Mouse (Mus musculus): ENCODE measurements at regions not wholly inside any gene's neighbourhood (a gene's known extent, or its start where the extent isn't known, plus 50 kb on each side); places are given as distances from the start of the nearest gene placed in this dataset.

DNA sequence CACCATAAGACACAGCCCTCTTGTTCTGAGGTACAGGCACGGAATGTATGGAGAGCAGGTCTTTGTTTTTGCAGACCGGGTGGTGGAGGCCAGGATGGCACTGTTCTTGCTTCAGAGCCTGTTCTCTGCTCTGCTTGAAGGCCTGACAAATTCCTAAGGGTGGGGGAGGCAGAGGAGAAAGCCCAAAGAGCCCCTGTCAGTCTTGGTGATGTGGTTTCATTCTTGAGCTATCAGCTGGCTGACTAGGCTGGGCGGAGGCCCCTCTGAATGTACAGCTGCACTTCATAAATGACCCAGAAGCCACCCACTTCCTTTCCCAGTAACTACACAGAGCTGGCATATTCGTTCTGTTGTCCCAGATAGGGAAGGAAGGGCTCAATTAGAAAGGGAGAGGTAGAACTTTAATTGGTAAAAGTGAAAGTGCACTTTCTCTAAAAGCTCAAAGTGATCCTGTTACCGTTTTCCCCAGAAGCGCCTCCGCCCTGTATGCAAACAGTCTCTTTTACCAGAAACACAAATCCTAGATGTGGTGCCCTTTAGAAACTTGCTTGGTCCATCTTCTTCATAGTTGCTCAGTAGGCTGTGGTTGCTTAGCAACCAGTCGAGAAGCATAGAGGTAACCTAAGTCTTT, 152.3 kb upstream of the Tnfaip3 start:
- 28% methylated on average over 8 of the region's 8 CpGs for WGBS

DNA sequence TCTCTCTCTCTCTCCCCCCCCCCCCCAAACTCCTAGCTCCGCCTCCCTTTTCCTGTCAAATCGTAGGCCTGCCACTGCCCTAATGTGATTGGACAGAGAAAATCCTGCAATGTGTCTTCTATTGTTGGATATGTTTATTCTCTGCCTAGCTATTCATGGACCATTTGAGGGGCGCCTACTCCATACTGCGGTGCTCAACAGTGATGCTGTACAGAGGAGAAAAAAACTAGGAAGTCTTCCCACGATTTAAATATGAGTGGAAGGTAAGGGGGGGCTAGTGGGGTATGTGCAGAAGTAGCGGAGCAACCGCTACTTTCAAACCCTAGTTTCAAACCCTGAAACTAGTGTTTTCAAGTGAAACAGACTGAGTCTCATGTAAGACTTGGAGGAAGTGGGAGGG, 151.6 kb upstream of the Tnfaip3 start:
- 73% methylated on average over 7 of the region's 7 CpGs for WGBS
- H3K4me3 ChIP-seq, result 0 out of 2 replicates have a peak overlapping the region, but pooled peaks have one; percentile 8

More for the DNA sequence above, 152.3 kb upstream of the Tnfaip3 start:
- H3K4me3 ChIP-seq, result 0 out of 2 replicates have a peak overlapping the region, but pooled peaks have one; percentile 8
- H3K9me3 ChIP-seq (replicated peaks), result no peaks in the 10 kb centered on the region
- H3K27me3 ChIP-seq, result no peaks in the 10 kb centered on the region
- no peak overlapping the region for H3K9ac ChIP-seq
- peak; percentile 93 for ATAC-seq (replicated peaks; ENCODE audit: insufficient number of reproducible peaks, insufficient read depth, low FRiP score, low read depth)
- peaks cover 27% of the 10 kb centered on the region for H3K4me1 ChIP-seq (replicated peaks)
- peak overlapping the region; percentile 55 for H3K27ac ChIP-seq
- peak overlapping the region; percentile 49 for H3K4me2 ChIP-seq
- no peaks in the 10 kb centered on the region for H3K36me3 ChIP-seq

DNA sequence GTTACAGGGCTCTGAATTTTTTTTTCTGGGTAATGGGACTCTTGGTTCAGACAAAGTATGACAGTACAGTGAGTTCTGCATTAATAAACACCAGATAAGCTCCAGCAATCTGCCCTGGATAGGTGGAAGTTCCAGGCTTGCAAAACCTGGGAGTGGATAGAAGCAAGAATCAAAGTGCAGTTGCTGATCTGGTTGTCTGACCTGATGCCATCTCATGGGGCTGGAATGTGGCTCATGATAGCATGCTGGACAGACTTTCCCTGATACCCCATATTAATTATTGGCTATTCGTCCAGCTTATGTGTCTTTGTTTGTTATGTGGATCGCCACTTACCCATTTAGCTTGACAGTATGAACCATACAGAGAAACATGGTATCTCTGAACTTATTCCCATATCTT, 146.6 kb upstream of the Tnfaip3 start:
- H3K36me3 ChIP-seq, result no peaks in the 10 kb centered on the region

More for the DNA sequence above, 151.6 kb upstream of the Tnfaip3 start:
- no peaks in the 10 kb centered on the region for H3K36me3 ChIP-seq
- H3K27ac ChIP-seq, result peak overlapping the region; percentile 55
- no peak for ATAC-seq (replicated peaks; ENCODE audit: insufficient number of reproducible peaks, insufficient read depth, low FRiP score, low read depth)
- H3K4me2 ChIP-seq, result peak overlapping the region; percentile 49
- peaks cover 27% of the 10 kb centered on the region for H3K4me1 ChIP-seq (replicated peaks)
- H3K9me3 ChIP-seq (replicated peaks), result no peaks in the 10 kb centered on the region
- no peaks in the 10 kb centered on the region for H3K27me3 ChIP-seq
- no peak overlapping the region for H3K9ac ChIP-seq

GRCm38 (mm10) chr10:19161149-19161548, 145.7 kb upstream of the Tnfaip3 start:
- no peaks in the 10 kb centered on the region; the same call in 1 of the 2 replicates for H3K4me1 ChIP-seq (replicated peaks)
- H3K4me2 ChIP-seq, result no peak overlapping the region
- H3K36me3 ChIP-seq, result no peaks in the 10 kb centered on the region
- H3K9ac ChIP-seq, result no peak overlapping the region
- no peaks in the 10 kb centered on the region for H3K9me3 ChIP-seq (replicated peaks)
- H3K4me3 ChIP-seq, result no peak overlapping the region
- H3K27ac ChIP-seq, result no peak overlapping the region
- no peaks in the 10 kb centered on the region for H3K27me3 ChIP-seq
- no peak for ATAC-seq (replicated peaks; ENCODE audit: insufficient number of reproducible peaks, insufficient read depth, low FRiP score, low read depth)

More for the DNA sequence above, 146.6 kb upstream of the Tnfaip3 start:
- Histone ChIP-seq H3K4me2 (no peak overlapping the region), H3K27ac (no peak overlapping the region), H3K27me3 (no peaks in the 10 kb centered on the region), H3K4me3 (no peak overlapping the region), H3K9me3 (replicated peaks) (no peaks in the 10 kb centered on the region), H3K4me1 (replicated peaks) (peaks cover under 1% of the 10 kb centered on the region; the same call in 1 of the 2 replicates), H3K9ac (no peak overlapping the region)
- WGBS, result 79% methylated on average over 2 of the region's 2 CpGs
- no peak for ATAC-seq (replicated peaks; ENCODE audit: insufficient number of reproducible peaks, insufficient read depth, low FRiP score, low read depth)

DNA sequence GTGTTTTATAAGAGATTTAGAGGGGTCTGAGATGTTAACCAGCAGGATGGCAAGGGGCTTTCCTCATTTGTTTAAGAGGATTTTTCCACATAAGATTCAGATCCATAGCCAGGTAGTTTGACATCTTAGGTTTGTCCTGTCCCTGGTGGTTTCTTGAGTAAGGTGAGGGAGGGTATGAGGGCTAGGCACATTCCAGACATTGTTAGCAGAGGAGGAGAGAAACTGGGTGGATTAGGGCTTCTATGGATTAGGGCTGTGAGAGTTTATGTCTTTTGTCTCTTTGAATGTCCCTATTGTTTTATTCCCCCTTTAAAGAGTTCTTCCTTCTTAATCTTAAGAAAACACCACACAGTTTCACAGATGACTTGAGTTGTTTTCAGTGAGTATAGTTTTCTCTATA, 138.6 kb upstream of the Tnfaip3 start:
- Histone ChIP-seq H3K9ac (no peak overlapping the region), H3K4me1 (replicated peaks) (0 out of 2 replicates have a peak, but pooled peaks cover 2% of the 10 kb centered on the region), H3K4me3 (no peak overlapping the region), H3K27me3 (no peaks in the 10 kb centered on the region), H3K4me2 (no peak overlapping the region), H3K36me3 (no peaks in the 10 kb centered on the region), H3K27ac (no peak overlapping the region), H3K9me3 (replicated peaks) (no peaks in the 10 kb centered on the region)
- no peak for ATAC-seq (replicated peaks; ENCODE audit: insufficient number of reproducible peaks, insufficient read depth, low FRiP score, low read depth)

GRCm38 (mm10) chr10:19152773-19153172, 137.3 kb upstream of the Tnfaip3 start:
- Histone ChIP-seq H3K36me3 (no peaks in the 10 kb centered on the region), H3K4me1 (replicated peaks) (0 out of 2 replicates have a peak, but pooled peaks cover 2% of the 10 kb centered on the region), H3K27me3 (no peaks in the 10 kb centered on the region), H3K9me3 (replicated peaks) (no peaks in the 10 kb centered on the region), H3K9ac (no peak overlapping the region), H3K4me2 (no peak overlapping the region), H3K27ac (no peak overlapping the region), H3K4me3 (no peak overlapping the region)
- 87% methylated on average over 5 of the region's 5 CpGs for WGBS
- ATAC-seq (replicated peaks; ENCODE audit: insufficient number of reproducible peaks, insufficient read depth, low FRiP score, low read depth), result no peak

- WGBS, result 76% methylated on average over 1 of the region's 1 CpGs
- no peak overlapping the region for H3K9ac ChIP-seq
- H3K9me3 ChIP-seq (replicated peaks), result no peaks in the 10 kb centered on the region
- no peaks in the 10 kb centered on the region for H3K27me3 ChIP-seq
- H3K4me1 ChIP-seq (replicated peaks), result 0 out of 2 replicates have a peak, but pooled peaks cover 2% of the 10 kb centered on the region
- no peak overlapping the region for H3K4me3 ChIP-seq
- H3K36me3 ChIP-seq, result no peaks in the 10 kb centered on the region
- no peak overlapping the region for H3K4me2 ChIP-seq
- no peak for ATAC-seq (replicated peaks; ENCODE audit: insufficient number of reproducible peaks, insufficient read depth, low FRiP score, low read depth)
- no peak overlapping the region for H3K27ac ChIP-seq
Observed at GRCm38 (mm10) chr10:19150766-19151165, 135.3 kb upstream of the Tnfaip3 start.

DNA sequence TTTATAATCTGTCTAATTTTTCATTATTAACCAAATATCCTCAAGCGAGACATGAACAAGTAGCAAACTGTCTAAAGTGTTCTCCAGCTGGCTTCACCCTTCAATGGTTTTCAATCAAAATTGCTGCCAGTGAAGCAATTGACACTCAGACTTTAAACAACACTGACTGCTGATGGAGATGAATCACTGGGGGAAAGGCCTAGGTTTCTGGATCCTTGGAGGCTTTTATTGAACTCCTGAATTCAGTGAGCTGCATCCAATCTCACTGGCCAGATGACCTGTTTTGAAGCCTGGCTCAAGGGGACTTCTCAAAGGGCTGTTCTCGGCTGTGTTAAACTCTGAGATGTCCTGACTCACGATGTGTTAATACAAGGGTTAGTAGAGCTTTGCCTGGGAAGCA, 134.5 kb upstream of the Tnfaip3 start:
- 68% methylated on average over 3 of the region's 3 CpGs for WGBS
- Histone ChIP-seq H3K27me3 (no peaks in the 10 kb centered on the region), H3K4me3 (no peak overlapping the region), H3K4me1 (replicated peaks) (0 out of 2 replicates have a peak, but pooled peaks cover 2% of the 10 kb centered on the region), H3K4me2 (no peak overlapping the region), H3K27ac (no peak overlapping the region), H3K9me3 (replicated peaks) (no peaks in the 10 kb centered on the region), H3K36me3 (no peaks in the 10 kb centered on the region), H3K9ac (no peak overlapping the region)
- no peak for ATAC-seq (replicated peaks; ENCODE audit: insufficient number of reproducible peaks, insufficient read depth, low FRiP score, low read depth)

DNA sequence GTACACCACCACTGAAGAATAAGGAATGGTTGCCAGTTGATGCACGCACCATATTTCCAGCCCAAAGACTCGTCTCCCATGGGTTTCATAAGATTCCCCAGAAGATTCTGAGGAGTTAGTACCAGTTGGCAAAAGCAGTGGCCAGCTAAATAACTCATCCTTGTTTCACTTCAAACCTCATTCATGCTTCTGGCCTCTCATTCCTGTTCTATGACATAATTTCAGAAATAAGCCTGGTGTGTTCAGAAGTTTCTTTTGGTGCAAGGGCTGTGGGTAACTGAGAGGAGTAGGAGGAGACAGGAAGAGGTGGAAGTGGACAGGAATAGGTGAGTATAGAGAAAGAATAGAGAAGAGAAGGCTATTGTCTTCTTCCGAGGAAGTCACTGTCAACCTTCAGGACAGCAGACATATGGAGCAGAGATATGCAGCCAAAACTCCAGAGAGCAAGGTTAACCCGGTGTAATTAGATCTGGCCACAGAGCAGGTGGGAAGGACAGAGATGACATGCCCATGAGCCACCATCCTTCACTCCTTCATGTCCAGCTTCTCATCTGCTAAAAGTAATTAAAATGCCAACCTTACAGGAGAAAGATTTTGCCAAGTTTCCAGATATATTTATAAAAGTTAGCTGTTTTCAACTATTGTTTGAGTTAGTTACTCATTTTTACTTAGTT, 133.9 kb upstream of the Tnfaip3 start:
- H3K4me1 ChIP-seq (replicated peaks), result 0 out of 2 replicates have a peak, but pooled peaks cover 2% of the 10 kb centered on the region
- no peak overlapping the region for H3K4me2 ChIP-seq
- no peak overlapping the region for H3K9ac ChIP-seq
- H3K4me3 ChIP-seq, result no peak overlapping the region
- whole genome bisulfite sequencing, result 63% methylated on average over 4 of the region's 4 CpGs
- H3K36me3 ChIP-seq, result no peaks in the 10 kb centered on the region
- no peak for ATAC-seq (replicated peaks; ENCODE audit: insufficient number of reproducible peaks, insufficient read depth, low FRiP score, low read depth)
- no peak overlapping the region for H3K27ac ChIP-seq
- H3K9me3 ChIP-seq (replicated peaks), result no peaks in the 10 kb centered on the region
- no peaks in the 10 kb centered on the region for H3K27me3 ChIP-seq

- Histone ChIP-seq H3K4me1 (replicated peaks) (no peaks in the 10 kb centered on the region), H3K9me3 (replicated peaks) (no peaks in the 10 kb centered on the region), H3K27me3 (no peaks in the 10 kb centered on the region), H3K4me2 (no peak overlapping the region), H3K36me3 (no peaks in the 10 kb centered on the region), H3K4me3 (no peak overlapping the region), H3K9ac (no peak overlapping the region), H3K27ac (no peak overlapping the region)
- WGBS, result 73% methylated on average over 3 of the region's 3 CpGs
- no peak for ATAC-seq (replicated peaks; ENCODE audit: insufficient number of reproducible peaks, insufficient read depth, low FRiP score, low read depth)
Observed at GRCm38 (mm10) chr10:19141481-19141880, 126.0 kb upstream of the Tnfaip3 start.

GRCm38 (mm10) chr10:19140628-19141027, 125.2 kb upstream of the Tnfaip3 start:
- Histone ChIP-seq H3K9ac (no peak overlapping the region), H3K36me3 (no peaks in the 10 kb centered on the region), H3K27ac (no peak overlapping the region), H3K27me3 (no peaks in the 10 kb centered on the region), H3K9me3 (replicated peaks) (no peaks in the 10 kb centered on the region), H3K4me3 (no peak overlapping the region), H3K4me2 (no peak overlapping the region), H3K4me1 (replicated peaks) (no peaks in the 10 kb centered on the region)
- no peak for ATAC-seq (replicated peaks; ENCODE audit: insufficient number of reproducible peaks, insufficient read depth, low FRiP score, low read depth)
- WGBS, result 70% methylated on average over 5 of the region's 5 CpGs

DNA sequence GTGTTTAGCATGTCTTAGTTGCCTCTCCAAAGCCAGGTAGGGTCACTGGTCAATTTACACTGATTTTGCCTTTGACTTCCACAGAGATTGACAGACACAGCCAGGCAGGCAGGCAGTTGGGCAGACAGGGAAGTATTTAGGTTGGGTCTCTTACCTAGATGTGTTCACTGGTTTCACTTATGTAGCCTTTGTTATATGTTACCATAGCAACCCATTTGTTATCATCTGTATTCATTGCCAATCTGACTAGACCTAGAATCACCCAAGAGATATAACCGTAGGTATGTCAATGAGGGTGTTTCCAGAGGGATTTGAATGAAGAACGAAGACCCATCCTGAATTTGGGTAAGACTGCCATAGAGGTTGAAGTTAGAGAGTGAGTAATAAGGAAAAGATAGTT, 123.8 kb upstream of the Tnfaip3 start:
- H3K27ac ChIP-seq, result no peak overlapping the region
- no peak overlapping the region for H3K4me3 ChIP-seq
- H3K9ac ChIP-seq, result no peak overlapping the region
- no peaks in the 10 kb centered on the region for H3K4me1 ChIP-seq (replicated peaks)
- H3K9me3 ChIP-seq (replicated peaks), result no peaks in the 10 kb centered on the region
- H3K4me2 ChIP-seq, result no peak overlapping the region
- WGBS, result 75% methylated on average over 2 of the region's 2 CpGs
- H3K36me3 ChIP-seq, result no peaks in the 10 kb centered on the region
- no peak for ATAC-seq (replicated peaks; ENCODE audit: insufficient number of reproducible peaks, insufficient read depth, low FRiP score, low read depth)
- H3K27me3 ChIP-seq, result no peaks in the 10 kb centered on the region

Data from heart, embryonic 15.5 days (tissue).